Mouse (Mus musculus) left cerebral cortex, adult 9 months (tissue): Measurements from ENCODE around the gene Tnfsfm13.
A peak's percentile ranks its signal among the peaks of the same experiment; 100 is the strongest.
"Not testable (repeated sequence)": the region's sequence is repeated elsewhere in the genome, so short reads cannot be mapped to it uniquely, and the experiment has no call there.

ENCODE experiments used
- DNase-seq, 2 experiments: peaks; one replicate each; pipeline ENCODE4 v3.0.0; 2022; ENCODE audit warnings: low spot score in 2 of 2

Tnfsfm13 gene

DNA sequence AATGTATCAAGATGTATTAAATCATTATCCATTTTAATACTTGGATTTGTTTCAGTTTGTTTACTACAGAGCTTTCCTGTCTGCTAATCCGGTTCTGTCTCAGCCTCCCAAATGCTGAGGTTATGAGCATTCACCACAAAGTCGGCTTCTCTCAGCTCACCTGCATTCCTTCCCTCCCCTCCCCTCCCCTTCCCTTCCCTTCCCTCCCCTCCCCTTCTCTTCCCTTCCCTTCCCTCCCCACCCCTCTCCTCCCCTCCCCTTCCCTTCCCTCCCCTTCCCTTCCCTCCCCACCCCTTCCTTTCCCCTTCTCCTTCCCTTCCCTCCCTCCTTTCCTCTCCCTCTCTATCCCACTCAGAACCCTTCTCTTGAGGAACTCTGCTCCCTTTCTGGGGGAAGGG is 8.7 kb upstream of the Tnfsfm13 start:
- DNase-seq, result no peak

DNA sequence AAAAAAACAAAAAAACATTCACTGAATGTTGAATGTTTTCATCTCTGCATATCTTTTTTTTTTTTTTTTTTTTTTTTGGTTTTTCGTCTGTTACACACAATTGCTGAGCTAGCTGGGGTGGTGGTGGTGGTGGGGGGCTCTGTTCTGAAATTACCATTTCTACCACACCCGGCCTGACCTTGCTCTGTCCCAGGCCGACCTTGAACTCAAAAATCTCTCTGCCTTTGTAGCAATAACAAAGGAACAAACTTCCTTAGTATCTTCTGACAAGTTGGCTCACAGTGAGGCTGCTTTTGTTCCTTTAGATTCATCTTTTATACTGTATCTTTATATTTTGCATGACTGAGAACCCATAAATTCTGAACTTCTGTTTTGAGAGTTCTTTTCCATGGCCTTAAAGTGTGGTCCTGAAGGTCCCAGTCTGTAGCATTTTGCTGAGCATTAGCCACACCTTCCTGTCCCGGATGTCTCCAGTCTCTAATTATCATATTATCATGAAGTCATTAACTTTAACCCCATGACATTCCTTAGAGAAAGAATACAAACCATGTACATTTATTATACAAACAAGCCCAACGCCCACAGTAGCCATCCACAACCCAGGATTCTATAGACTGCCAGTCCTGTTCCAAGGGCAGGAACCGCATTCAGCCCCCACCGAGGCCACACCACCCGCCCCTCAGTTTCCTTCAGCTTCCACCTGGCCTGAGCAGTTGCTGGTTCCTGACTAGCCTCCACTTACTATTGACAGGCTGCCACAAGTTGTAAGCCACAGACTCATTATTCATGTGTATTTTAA is 8.1 kb upstream of the Tnfsfm13 start:
- no peak for DNase-seq

DNA sequence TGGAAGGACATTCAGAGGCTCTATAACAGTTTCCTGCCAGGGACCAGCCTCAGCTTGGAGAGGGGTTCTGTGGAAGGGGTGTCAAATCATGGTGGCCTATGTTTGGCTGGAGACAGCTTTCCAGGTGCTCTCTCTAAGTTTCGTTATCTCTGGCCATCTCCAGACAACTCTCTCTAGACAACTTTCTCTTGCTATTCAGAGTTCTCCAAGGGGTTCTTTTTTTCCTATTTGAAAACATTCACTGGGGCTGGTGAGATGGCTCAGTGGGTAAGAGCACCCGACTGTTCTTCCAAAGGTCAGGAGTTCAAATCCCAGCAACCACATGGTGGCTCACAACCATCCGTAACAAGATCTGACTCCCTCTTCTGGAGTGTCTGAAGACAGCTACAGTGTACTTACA is 7.5 kb upstream of the Tnfsfm13 start:
- DNase-seq, result not testable (repeated sequence)

DNA sequence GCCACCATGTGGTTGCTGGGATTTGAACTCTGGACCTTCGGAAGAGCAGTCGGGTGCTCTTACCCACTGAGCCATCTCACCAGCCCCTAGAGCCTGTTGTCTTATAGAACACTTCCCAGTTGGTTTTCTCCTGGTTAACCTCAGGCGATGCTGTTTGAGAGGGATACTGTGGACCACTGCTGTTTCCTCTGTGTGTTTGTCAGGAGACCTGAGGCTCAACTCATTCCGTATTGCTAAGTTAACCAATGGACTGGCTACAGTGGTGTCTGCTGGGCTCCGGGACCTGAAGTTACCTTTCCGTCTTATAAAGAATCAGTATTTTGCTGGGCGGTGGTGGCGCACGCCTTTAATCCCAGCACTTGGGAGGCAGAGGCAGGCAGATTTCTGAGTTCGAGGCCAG is 7.0 kb upstream of the Tnfsfm13 start:
- DNase-seq, result not testable (repeated sequence)

DNA sequence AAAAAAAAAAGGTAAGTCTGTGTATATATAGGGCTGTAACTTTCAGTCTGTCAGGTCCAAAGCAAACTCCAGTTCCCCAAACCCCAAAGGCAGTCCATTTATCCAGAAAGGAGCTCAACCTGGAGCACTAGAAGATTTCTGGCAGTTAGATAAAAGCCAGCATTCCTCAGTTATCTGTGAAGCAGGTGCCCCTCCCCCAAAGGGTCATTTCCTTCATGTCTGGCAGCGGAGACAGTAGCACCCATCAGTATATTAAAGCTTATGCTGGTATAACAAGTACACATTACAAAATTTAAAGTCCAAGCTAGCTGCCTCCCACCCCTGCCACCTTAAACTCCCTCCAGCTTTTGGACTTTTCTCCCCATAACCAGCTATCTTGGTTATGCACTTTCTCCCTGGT is 3.7 kb upstream of the Tnfsfm13 start:
- DNase-seq, result no peak

DNA sequence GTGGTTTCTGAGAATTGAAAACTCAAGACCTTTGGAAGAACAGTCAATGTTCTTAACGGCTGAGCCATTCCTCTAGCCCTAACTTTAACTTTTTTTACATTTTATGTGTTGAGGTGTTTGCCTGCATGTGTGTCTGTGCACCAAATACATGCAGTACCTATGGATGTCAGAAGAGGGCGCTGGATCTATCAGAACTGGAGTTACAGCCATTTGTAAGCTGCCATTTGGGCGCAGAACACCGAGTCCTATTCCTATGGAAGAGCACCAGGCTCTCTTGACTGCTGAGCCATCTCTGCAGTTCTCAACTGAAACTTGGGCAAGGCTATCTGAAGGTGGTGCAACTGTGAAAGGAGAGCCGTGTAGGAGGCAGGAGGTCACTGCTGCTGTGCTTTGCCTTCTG is 2.7 kb upstream of the Tnfsfm13 start:
- no peak for DNase-seq

DNA sequence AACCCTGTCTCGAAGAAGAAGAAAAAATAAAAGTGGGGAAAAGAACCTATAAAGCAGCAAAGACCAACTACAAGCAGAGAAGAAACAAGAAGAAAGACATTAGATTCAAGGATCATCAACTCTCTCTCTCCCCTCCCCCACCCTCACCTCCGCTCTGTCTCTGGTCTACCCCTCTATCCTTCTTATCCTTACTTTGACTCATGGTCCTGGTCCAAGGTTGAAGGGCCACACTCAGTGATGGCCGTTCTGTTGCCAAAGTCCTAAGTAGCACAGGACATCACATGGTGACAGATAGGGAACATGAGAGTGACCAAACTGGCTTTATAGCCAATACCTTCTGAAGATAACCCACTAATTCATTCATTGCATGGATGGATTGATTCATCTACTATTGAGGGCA is 1.5 kb upstream of the Tnfsfm13 start:
- no peak for DNase-seq

DNA sequence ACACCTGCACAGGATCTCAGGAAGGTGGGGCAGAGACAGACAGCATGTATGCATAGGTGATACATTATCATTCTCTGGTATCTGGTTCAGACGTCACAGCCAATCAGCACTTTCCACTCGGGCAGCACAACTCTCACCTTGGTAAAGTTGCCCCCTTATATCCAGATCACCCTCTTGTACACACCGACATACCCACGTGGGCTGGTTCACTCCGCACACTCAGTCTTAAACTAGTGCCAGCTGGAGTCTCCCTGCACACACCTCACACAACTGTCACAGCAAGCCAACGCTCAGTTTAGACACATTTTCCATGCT is 895 bp downstream of the Tnfsfm13 start:
- peak in 1 of 2 experiments; percentile 61 for DNase-seq

DNA sequence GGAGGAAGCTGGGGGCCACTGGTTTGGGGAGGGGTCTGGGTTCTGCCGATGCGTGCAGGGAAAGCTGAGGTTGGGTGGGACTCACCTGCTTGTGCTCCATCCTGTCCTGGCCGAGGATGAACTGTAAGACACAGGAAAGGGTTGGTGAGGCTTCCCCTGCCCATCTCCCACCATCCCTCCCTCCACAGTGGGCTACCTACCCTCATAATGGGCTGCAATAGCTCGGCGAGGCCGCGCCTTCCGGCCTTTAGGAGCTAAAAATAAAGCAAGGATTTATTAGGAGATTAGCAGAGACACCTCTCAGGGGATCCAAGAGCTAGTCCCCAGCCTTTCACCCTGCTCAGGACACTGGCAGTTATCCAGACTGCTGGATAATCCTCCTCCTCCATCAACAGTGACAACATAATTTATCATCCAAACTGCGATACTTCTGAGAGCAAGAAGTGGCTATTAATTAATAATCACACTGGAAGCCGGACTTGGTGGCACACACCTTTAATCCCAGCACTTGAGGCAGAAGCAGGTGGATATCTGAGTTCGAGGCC is 2.4 kb downstream of the Tnfsfm13 start:
- no peak for DNase-seq

DNA sequence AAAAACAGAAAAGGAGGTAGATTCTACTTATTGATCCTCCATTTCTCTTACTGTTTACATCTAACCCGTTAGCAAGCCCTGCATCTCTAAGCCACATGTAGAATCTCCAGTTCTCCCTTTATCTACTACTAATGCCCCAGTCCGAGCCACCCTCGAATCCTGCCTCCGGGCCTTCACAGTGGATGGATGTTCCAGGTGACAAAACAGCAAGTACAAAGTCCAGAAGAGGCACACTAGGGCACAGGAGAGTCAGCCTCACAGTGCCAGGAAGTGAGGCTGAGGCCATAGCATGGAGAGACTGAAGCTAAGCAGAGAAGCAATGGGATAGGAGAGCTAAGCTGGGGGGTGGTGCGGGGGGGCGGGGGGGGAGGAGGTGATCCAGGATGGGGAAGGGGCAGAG is 3.0 kb downstream of the Tnfsfm13 start:
- DNase-seq, result no peak

DNA sequence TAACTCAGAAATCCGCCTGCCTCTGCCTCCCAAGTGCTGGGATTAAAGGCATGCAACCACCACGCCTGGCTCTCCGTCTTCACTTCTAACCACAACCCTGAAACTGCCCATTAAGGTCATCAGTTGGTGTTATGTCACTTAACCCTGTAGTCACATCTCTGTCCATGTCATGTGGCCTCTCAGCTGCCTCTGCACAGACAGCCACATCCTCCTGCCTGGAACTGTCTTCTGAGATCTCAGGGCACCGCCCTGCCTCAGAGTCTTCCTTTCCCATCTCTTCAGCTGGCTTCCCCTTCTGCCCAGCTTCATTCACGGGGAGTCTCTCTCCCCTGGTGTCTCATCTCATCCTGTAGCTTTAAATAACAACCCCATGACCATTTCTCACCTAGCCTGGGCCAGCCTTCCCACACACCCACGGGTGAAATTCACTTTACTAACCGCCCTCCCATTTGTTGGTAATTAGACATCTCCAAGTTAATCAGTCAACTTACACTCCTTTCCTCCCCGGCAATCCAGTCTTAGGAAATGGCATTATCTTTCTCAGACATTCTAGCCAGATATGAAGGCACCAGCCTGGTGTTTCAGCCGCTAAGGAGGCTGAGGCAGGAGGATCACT is 3.6 kb downstream of the Tnfsfm13 start:
- DNase-seq, result no peak

DNA sequence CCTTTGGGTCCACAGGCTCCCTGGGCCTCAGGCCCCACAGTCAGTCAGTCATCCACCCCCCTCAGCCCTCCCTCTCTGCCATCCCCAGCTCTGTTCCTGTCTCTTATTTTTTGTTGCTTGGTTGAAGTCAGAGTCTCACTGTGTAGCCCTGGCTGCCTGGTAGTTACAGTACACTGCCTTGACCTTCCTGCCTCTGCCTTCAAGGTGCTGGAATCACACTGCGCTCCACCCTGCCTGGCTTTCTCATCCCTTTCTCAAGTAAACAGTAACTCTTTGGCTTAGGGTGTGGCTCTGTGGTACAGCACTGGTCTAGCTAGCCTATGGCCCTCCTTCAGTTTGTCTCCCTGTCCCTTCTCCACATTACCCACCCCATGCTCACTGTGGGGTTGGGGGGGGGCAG is 6.0 kb downstream of the Tnfsfm13 start:
- DNase-seq, result no peak

DNA sequence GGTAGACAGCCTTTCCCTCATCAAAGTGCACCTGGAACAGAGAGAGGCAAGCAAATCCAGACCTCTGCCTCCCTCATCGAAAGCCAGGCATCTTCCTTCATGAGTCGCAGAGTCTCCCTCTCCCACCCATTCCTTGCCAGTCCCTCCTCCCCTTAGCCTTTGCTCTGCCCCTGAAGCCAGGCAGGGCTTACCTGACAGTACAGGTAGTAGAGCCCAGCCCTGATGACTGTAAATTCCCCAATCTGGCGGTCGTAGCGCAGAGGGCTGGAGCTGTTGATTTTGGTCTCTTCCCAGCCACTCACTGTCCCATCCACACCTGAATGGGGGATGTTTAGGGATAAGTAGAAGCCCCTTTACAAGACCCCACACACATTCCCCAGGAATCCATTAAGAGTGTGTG is 8.8 kb downstream of the Tnfsfm13 start:
- no peak for DNase-seq

DNA sequence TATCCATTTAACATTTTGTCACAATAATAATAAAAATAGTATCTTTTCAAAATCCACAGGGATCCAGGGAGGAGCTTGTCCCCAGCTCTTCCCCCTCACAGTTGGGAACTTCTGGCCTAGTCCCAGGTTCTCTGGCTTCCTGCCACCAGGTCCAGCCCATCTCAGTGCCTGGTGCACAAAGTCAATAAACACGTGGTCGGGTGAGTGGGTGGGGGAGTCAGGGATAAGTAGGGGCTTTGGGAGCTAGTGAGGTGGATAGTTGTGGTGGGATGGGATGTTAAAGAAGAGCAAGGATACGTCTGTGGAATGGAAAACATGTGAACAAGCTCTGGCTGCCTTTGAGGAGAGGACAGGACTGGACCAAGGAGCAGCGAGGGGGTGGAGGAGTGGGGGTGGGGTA is 9.5 kb downstream of the Tnfsfm13 start:
- no peak for DNase-seq

DNA sequence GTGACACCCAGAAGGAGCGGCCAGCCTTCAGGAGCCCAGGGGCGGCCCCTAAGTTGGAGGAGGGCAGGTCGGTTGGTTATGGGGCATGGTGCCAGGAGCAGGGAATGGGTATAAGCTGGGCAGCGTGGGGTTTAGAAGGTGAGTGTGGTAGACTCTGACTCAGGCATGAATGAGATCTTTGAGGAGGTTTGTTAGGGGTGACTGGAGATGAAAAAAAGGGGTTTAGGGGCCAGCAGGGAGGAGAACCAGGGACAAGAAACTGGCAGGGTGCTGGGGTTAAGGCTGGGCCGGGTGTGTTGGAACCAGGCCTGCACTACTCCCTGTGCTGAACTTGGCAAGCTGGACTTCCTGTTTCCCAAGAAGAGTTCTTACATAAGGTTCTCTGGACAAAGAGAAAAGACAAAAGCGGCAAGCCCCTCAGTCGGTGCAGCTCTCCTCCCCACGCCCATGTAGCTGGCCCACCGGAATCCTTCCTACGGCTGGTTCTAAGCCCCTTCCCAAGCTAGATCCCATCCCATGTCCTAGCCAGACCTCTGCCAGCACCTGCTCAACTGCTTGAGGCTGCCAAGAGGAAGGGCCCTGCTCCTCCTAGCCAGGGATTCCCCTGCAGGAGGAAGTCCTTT is 10.3 kb downstream of the Tnfsfm13 start, which contains the start of gene Tnfsf13:
Tnfsf13 (minus strand) TSS at position 259 of the 623 bp plus-strand sequence.
- DNase-seq, result peak in 1 of 2 experiments; percentile 60

DNA sequence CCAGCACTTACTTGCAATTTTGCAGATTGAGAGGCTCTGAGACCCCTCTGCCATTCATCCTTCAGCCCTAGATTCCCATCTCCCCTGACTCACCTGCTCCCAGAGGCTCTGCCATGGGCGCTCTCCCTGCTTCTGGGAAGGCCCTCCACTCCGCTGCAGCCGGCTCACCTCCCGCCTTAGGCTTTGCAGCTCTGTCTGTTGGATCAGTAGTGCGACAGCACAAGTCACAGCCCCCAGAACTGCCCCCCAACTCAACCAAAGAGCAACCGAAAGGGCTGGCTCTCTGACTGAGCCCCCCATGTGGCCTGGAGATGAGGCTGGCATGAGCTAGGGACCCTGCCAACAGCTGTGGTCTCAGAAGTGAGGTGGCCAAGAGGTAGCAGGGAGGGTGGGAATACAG is 11.0 kb downstream of the Tnfsfm13 start:
- no peak for DNase-seq

DNA sequence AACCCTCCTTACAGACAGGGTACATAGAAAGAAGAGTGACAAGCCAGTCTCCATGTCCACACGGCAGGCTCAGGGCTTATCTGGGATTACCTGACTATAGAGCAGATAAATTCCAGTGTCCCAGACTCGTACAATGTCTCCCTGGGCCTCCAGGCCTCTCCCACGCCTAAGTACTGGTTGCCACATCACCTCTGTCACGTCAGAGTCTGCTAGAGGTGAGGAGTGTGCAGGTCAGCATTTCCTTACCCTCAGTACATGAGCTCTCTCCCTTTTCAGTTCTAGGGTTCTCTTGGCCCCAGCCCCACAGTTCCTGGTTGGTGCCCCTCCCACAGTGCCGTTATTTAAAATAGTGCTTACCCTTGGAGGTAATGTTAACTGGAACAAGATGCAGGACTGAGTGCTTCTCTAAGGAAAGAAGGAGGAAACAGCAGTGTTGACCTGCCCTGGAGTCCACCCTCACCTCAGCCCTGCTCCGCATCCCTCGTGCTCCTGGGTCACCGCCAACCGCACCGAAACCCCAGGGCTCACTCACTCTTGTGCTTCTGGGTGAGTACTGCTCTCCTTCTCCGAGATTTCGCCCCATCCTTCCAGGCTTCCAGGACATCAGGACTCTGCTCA is 11.7 kb downstream of the Tnfsfm13 start:
- DNase-seq, result no peak

DNA sequence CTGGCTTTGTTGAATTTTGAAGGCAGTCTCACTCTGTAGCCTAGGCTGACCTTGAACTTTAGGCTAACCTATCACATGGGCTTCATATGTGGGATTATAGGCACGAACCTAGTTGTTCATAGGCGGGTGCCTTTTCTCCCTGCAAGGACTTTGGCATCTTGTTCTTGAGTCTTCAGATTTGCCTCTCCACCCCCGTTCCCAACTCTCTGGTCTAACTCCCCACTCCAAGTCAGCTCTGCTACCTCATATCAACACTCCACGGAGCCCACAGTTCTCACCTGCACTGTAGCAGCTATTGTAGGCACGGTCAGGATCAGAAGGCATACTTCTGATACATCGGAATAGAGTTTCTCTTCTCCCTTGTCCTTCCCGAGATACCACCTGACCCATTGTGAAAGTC is 12.3 kb downstream of the Tnfsfm13 start:
- no peak for DNase-seq

DNA sequence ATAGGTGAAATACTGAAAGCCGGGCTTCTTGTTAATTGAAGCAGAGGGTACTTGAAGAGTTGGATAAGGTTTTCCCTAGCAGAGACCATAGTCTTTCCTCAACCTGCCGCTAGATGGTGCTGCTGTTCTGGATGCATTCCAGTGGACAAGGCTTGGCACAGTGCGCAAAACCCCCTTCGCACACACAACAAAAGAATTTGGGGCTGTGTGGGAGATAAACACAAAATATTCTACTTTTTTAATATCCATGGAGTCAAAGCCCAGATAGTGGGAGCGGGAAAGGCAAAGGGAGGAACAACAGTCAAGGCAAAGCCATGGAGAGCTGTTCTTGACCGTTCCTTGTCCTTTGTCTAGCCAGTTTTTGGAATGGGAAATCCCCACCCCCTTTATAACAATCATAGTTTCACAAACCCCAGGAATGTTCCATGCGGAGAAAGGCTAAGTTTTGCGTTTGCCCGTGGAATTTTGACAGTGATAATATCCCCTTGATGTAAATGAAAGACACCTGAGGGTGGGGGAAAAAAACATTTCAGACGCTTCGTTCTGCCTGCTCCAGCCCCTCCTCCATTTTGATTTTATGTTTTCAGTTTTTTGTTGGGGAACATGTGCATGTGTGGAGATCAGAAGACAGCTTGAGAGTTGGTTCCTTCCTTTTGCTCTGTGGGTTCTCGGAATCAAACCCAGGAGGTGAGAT is 12.9 kb downstream of the Tnfsfm13 start:
- peak in 1 of 2 experiments; percentile 92 for DNase-seq

DNA sequence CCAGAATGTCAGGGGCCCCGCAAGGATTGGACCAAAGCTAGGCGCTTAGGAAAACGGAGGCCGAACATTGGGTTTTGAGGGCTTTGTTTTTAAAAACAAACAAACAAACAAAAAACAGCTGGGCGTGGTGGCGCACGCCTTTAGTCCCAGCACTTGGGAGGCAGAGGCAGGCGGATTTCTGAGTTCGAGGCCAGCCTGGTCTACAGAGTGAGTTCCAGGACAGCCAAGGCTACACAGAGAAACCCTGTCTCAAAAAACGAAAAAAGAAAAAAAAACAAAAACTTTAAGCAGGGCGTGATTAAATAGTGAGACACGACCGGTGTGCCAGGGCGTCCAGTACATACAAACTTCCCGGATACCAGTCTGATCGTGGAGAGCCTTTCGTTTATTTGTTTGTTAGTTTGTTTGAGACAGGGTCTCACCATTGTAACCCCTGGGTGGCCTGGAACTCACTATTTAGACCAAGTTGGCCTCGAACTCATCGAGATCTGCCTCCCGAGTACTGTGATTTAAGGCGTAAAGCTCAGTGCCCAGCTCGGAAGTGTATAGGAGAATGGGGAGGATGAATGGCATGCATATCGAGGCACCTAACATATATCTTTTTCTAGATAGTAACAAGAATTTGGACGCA is 13.6 kb downstream of the Tnfsfm13 start:
- DNase-seq, result no peak
